Mouse (Mus musculus) lung, postnatal 14 days (tissue): ENCODE measurements around the gene Sult2b1.
A peak's percentile ranks its signal among the peaks of the same experiment; 100 is the strongest.

Experiments used
- DNase-seq: peaks from one replicate; pipeline ENCODE4 v3.0.0; 2021

Sult2b1 gene

GRCm38 (mm10) chr7:45800546-45801204 lies 16.2 kb upstream of the Sult2b1 start:
- DNase-seq: peak; percentile 45

- DNase-seq: no peak
Measured at GRCm38 (mm10) chr7:45800001-45800400, 15.5 kb upstream of the Sult2b1 start.

GRCm38 (mm10) chr7:45798931-45799330 lies 14.5 kb upstream of the Sult2b1 start:
- no peak for DNase-seq

- DNase-seq: peak; percentile 51
Measured at GRCm38 (mm10) chr7:45798511-45798836, 14.0 kb upstream of the Sult2b1 start.

GRCm38 (mm10) chr7:45797661-45798510 lies 13.4 kb upstream of the Sult2b1 start:
- DNase-seq: no peak

- no peak for DNase-seq
Measured at GRCm38 (mm10) chr7:45796950-45797349, 12.5 kb upstream of the Sult2b1 start.

- DNase-seq: no peak
Measured at GRCm38 (mm10) chr7:45794971-45795370, 10.5 kb upstream of the Sult2b1 start.

- DNase-seq: no peak
Measured at GRCm38 (mm10) chr7:45793969-45794585, 9.6 kb upstream of the Sult2b1 start.

- no peak for DNase-seq
Measured at GRCm38 (mm10) chr7:45793240-45793639, 8.8 kb upstream of the Sult2b1 start.

GRCm38 (mm10) chr7:45791756-45792490 lies 7.5 kb upstream of the Sult2b1 start:
- no peak for DNase-seq

GRCm38 (mm10) chr7:45790721-45791120 lies 6.3 kb upstream of the Sult2b1 start:
- DNase-seq: no peak

- DNase-seq: no peak
Measured at GRCm38 (mm10) chr7:45787642-45788041, 3.2 kb upstream of the Sult2b1 start.

- DNase-seq: no peak
Measured at GRCm38 (mm10) chr7:45786661-45787413, 2.4 kb upstream of the Sult2b1 start.

- no peak for DNase-seq
Measured at GRCm38 (mm10) chr7:45786136-45786578, 1.7 kb upstream of the Sult2b1 start.

GRCm38 (mm10) chr7:45785388-45786135 lies 1.1 kb upstream of the Sult2b1 start:
- DNase-seq: no peak

GRCm38 (mm10) chr7:45783511-45784091 lies 868 bp downstream of the Sult2b1 start, which contains the start of gene Lmtk3:
Gene Lmtk3 (plus strand): TSS chr7:45783738.
- peak; percentile 69 for DNase-seq

- DNase-seq: no peak
Measured at GRCm38 (mm10) chr7:45782271-45782670, 2.2 kb downstream of the Sult2b1 start.

- DNase-seq: no peak
Measured at GRCm38 (mm10) chr7:45779081-45779641, 5.3 kb downstream of the Sult2b1 start.

- DNase-seq: no peak
Measured at GRCm38 (mm10) chr7:45775237-45775636, 9.2 kb downstream of the Sult2b1 start.

- no peak for DNase-seq
Measured at GRCm38 (mm10) chr7:45771101-45771500, 13.4 kb downstream of the Sult2b1 start.
